Mouse (Mus musculus): Measurements from ENCODE around the gene Mcpt1.

DNA sequence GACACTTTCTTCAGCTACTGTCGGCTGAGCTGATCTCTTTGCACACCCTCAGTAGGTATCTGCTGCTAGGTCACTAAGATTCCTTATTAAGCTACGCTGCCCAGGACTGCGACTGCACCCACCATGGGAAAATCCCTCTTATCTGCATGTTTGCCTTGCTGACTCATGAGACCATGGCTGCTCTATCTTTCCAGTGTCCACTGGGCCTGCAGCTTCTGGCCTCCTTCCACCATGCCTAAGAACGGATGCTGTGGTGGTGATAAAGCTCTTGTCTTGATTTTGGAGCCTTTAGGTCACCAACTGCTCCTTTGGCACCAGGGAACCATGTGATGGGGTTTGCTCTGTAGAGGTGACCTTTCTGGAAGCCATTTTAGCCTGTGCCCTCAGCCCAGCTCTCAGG is 40.0 kb downstream of the Mcpt1 start:
- no peak for TF ChIP-seq CTCF (IDR thresholded peaks at IDR 0.05; ENCODE audit: borderline replicate concordance, control insufficient read depth, extremely low read depth, insufficient read depth, low read length, poor library complexity)
- no peak for TF ChIP-seq POLR2A (IDR thresholded peaks at IDR 0.05; ENCODE audit: control insufficient read depth, extremely low read depth, insufficient read depth, low read length, poor library complexity)

All from thymus, adult 2 months (tissue).